Mouse (Mus musculus) stomach, postnatal 0 days (tissue): ENCODE results near the gene Spats1.

ENCODE experiments used
- CTCF ChIP-seq: IDR thresholded peaks from 2 replicates; pipeline ENCODE4 v1.5.1; 2016; ENCODE audit warnings: antibody characterized with exemption, low read depth, mild to moderate bottlenecking, moderate library complexity
- EP300 ChIP-seq: optimal IDR thresholded peaks from 2 replicates; pipeline ENCODE3; 2016; ENCODE audit warnings: antibody characterized with exemption

DNA sequence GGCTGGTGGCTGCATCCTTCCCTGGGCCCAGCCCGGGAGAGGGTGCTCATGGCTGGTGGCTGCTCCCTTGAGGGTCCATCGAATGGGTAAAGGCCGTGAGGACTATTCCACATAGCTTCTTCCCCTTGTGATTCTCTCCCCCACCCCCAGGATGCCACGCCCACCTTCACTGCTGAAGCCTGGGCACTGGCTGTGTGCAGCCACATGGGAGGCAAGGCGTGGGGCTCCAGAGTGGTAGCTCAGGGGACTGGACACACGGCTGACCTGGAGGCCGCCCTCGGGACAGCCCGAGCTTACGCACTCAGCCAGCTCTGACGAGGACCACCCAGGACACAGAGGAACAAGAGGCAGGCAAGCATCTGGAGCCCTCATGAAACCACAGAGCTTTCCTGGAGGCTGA, 44.9 kb upstream of the Spats1 start:
- TF ChIP-seq CTCF (no peak), EP300 (no peak)
